Mouse (Mus musculus) ES-CJ7 (cell line): ENCODE data around the gene Gm4847.

Experiments
- DNase-seq: peaks from one replicate; pipeline ENCODE4 v3.0.0; 2011; ENCODE audit warnings: low read depth, low spot score

The Gm4847 gene

DNA sequence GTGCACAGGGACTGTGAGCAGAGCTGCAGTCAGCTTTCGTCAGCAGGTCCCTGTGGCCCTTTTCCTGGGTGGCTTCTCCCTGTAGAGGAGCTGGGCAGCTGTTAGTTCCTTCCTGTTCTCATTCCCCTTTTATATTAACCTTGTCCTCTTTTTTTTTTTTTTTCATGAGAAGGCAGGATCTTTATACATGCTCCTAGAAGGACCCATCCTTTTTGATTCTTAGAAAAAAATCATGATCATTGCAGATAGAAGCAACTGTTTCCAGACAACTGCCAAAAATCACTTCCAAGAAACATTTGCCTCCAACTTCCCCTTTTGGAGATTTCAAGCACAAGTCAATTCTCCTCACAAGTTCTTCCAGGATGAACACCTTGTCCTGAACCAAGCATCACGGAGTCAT is at the start of gene Gm4847:
Gene Gm4847 (minus strand): TSS at position 101 of the 400 bp plus-strand sequence.
- DNase-seq = no peak

DNA sequence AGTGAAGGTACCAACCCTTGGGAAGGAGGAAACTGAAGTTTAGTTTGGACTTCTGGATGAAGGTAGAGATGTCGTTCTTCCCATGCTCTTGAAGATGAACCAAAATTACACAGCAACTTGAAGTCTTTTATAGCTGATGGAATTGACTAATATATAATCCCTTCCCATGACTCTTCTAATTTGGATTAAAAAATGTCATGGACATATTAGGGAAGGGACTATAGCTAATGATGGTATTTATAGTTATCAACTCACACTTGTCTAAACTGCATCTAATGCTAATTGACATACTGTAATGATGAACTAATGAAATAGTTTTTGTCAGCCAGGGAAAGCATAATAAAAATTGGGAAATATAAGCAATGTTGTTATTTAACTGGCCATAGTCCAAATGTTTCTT is 34.3 kb upstream of the Gm4847 start, which contains the start of gene Fmo9:
Gene Fmo9 (minus strand): TSS at position 101 of the 400 bp plus-strand sequence.
- DNase-seq = no peak

DNA sequence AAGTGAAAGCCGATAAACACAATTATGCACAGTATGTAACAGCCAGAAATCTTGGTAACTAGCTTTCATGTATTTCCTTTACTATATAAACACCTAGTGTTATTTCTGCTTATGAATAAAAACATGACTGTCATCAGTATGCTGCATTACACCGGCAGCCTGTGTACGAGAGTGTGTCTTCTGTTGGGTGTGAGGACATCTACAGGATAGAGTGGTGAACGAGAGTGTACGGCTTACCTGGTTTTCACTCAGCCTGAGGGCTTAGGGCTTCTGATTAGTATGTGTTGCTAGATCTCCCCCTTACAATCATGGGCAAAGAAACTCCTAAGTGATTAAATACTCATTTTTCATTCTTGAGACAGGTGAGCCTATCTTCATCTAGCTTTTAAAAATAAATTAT is 21.8 kb upstream of the Gm4847 start:
- DNase-seq = no peak

DNA sequence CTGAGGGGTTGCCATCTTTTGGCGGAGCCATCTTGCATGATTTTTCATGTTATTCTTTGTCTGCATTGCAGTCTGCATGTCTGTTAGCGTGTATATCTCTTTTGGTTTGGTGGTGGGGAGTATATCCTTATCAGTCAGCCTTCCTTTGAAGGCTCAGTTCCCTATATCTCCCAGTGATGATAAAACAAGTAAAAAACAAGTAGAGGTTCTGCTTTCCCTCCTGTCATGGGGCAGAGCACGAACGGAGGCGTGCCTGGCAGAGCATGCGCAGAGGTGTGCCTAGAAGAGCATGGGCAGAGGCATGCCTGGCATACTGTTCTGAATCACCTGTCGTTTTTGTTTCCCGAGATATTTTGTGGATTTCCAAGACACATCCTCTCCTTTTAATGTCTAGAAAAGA is 13.3 kb upstream of the Gm4847 start:
- DNase-seq = no peak
